Mouse (Mus musculus) gonadal fat pad, adult 2 months (tissue): ENCODE measurements around the gene Gm20773. TPM values are rescaled to one million over a fixed set of nuclear protein-coding genes. Genes with fewer than 3 reads are reported as not detected.
"Not testable (repeated sequence)": the region's sequence is repeated elsewhere in the genome, so short reads cannot be mapped to it uniquely, and the experiment has no call there.

Source experiments
- DNase-seq: peaks from one replicate; pipeline ENCODE4 v3.0.0-alpha.2; 2012; ENCODE audit warnings: low read depth
- polyA plus RNA-seq: library from polyadenylated mRNA; depleted of rRNA; stranded (reverse); fragments of >200 nt; gene quantifications from 2 replicates; pipeline ENCODE4 v1.2.3, GENCODE M21; 2012; rRNA removed

Gm20773 gene
- not detected in 2 replicates for polyA plus RNA-seq

GRCm38 (mm10) chrY:13493726-13494125, at the start of gene Gm20773:
TSS of gene Gm20773 (plus strand) at chrY:13494026.
- DNase-seq: not testable (repeated sequence)

DNA sequence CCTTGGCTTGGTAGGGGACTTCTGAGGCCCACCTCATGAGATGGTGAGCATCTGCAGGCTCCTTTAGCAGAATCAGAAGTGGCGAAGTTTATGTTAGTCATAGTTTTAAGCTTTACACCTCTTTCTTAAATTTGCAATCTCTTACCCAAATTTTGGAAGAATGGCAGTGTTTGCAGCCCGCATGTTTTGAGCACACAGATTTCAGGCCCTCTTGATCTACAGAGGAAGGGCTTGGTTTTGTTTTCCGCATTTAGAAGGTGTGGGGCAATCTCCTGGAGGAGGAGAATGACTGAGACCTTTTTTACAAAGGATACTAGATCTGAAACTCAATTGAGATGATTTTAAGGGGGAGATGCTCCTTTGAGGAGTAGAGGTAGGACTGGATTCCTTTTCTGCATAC, 28.3 kb upstream of the Gm20773 start, which contains the start of gene Gm21866:
TSS of gene Gm21866 (minus strand) at position 101 of the 400 bp plus-strand sequence.
- DNase-seq: not testable (repeated sequence)

Other genes with a start within 250 kb of the Gm20773 start
- not detected in 2 replicates for gene Gm21440, start 241.6 kb upstream of the Gm20773 start, polyA plus RNA-seq
- not detected in 2 replicates for gene Gm21454, start 241.6 kb upstream of the Gm20773 start, polyA plus RNA-seq
- not detected in 2 replicates for gene Gm21725, start 145.0 kb upstream of the Gm20773 start, polyA plus RNA-seq
- gene Gm21866, start 28.4 kb upstream of the Gm20773 start, polyA plus RNA-seq: not detected in 2 replicates